Mouse (Mus musculus): ENCODE data around the gene Ccdc34. TPM values are rescaled to one million over a fixed set of nuclear protein-coding genes. Genes with fewer than 3 reads are reported as not detected.
"Not testable (repeated sequence)": the region's sequence is repeated elsewhere in the genome, so short reads cannot be mapped to it uniquely, and the experiment has no call there.

Ccdc34 gene
- polyA plus RNA-seq, 1 experiment from 2014 or later: 51.1 TPM

DNA sequence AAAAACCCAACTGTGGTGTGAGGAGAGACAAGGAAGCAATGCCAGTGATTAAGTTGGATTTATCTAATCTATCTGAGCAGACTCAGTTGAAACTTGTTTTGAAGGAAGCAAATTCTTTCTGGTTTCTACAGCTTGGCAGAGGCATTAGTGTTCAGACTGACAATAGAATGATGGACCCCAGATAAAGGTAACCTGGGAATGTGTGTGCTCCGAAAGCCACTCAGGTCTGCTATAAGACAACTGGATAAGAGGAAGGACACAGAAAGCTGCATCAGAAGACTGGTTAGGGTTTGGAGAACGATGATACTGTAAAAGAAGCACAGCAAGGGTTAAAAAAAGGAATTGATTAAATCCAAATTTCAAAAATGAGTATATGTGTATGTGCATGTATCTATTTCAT is 111.8 kb downstream of the Ccdc34 start:
- ATAC-seq: no peak
- WGBS: 94% methylated on average over 2 of the region's 2 CpGs
- Histone ChIP-seq H3K4me2 (replicated peaks) (no peak overlapping the region), H3K9ac (no peak overlapping the region), H3K4me3 (replicated peaks) (no peak overlapping the region), H3K9me3 (no peaks in the 10 kb centered on the region), H3K27ac (no peak overlapping the region), H3K27me3 (replicated peaks) (no peaks in the 10 kb centered on the region), H3K36me3 (no peaks in the 10 kb centered on the region), H3K4me1 (replicated peaks) (no peaks in the 10 kb centered on the region; the same call in 1 of the 2 replicates)

GRCm38 (mm10) chr2:110131573-110131972 is 114.0 kb downstream of the Ccdc34 start:
- H3K9ac ChIP-seq: no peak overlapping the region
- 28% methylated on average over 2 of the region's 2 CpGs for WGBS
- no peaks in the 10 kb centered on the region for H3K27me3 ChIP-seq (replicated peaks)
- ATAC-seq: peak; percentile 93
- no peak overlapping the region for H3K4me3 ChIP-seq (replicated peaks)
- no peak overlapping the region for H3K27ac ChIP-seq
- H3K36me3 ChIP-seq: no peaks in the 10 kb centered on the region
- no peaks in the 10 kb centered on the region; the same call in 1 of the 2 replicates for H3K4me1 ChIP-seq (replicated peaks)
- H3K4me2 ChIP-seq (replicated peaks): no peak overlapping the region
- H3K9me3 ChIP-seq: no peaks in the 10 kb centered on the region

- H3K4me1 ChIP-seq (replicated peaks): no peaks in the 10 kb centered on the region; the same call in 1 of the 2 replicates
- H3K36me3 ChIP-seq: no peaks in the 10 kb centered on the region
- H3K4me2 ChIP-seq (replicated peaks): no peak overlapping the region
- no peak for ATAC-seq
- H3K27ac ChIP-seq: no peak overlapping the region
- H3K9ac ChIP-seq: no peak overlapping the region
- H3K9me3 ChIP-seq: no peaks in the 10 kb centered on the region
- 75% methylated on average over 3 of the region's 3 CpGs for WGBS
- no peak overlapping the region for H3K4me3 ChIP-seq (replicated peaks)
- H3K27me3 ChIP-seq (replicated peaks): no peaks in the 10 kb centered on the region
These were observed 115.9 kb downstream of the Ccdc34 start for GRCm38 (mm10) chr2:110133356-110134115.

- ATAC-seq: no peak
- Histone ChIP-seq H3K9me3 (no peaks in the 10 kb centered on the region), H3K27ac (no peak overlapping the region), H3K4me3 (replicated peaks) (no peak overlapping the region), H3K4me1 (replicated peaks) (no peaks in the 10 kb centered on the region; the same call in 1 of the 2 replicates), H3K27me3 (replicated peaks) (no peaks in the 10 kb centered on the region), H3K36me3 (no peaks in the 10 kb centered on the region), H3K4me2 (replicated peaks) (no peak overlapping the region), H3K9ac (no peak overlapping the region)
- whole genome bisulfite sequencing: 68% methylated on average over 2 of the region's 2 CpGs
These were observed 117.4 kb downstream of the Ccdc34 start for GRCm38 (mm10) chr2:110134765-110135594.

DNA sequence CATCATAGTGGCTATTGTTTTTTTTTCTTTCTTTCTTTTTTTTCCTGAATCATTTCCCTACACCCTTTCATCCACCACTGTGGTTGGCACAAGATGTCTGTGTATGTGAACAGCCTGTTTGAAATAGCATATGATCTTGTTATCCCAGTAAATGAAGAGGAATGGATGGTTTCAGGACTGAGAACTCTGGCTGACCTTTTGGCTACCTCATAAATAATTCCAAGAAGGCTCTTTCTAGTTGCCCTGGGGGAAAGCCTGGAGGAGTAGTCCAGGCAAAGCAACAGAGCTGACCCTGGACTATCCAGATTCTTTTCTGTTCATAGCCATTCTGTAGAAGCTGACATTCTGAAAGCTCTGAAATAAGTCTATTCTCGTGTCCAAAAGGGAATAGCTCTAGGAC is 119.7 kb downstream of the Ccdc34 start:
- H3K4me2 ChIP-seq (replicated peaks): no peak overlapping the region
- WGBS: 44% methylated on average over 1 of the region's 1 CpGs
- ATAC-seq: peak; percentile 20; the same call in 1 of the 2 replicates
- H3K27ac ChIP-seq: no peak overlapping the region
- no peaks in the 10 kb centered on the region for H3K27me3 ChIP-seq (replicated peaks)
- no peak overlapping the region for H3K9ac ChIP-seq
- no peaks in the 10 kb centered on the region for H3K36me3 ChIP-seq
- H3K4me1 ChIP-seq (replicated peaks): no peaks in the 10 kb centered on the region; the same call in 1 of the 2 replicates
- no peaks in the 10 kb centered on the region for H3K9me3 ChIP-seq
- no peak overlapping the region for H3K4me3 ChIP-seq (replicated peaks)

DNA sequence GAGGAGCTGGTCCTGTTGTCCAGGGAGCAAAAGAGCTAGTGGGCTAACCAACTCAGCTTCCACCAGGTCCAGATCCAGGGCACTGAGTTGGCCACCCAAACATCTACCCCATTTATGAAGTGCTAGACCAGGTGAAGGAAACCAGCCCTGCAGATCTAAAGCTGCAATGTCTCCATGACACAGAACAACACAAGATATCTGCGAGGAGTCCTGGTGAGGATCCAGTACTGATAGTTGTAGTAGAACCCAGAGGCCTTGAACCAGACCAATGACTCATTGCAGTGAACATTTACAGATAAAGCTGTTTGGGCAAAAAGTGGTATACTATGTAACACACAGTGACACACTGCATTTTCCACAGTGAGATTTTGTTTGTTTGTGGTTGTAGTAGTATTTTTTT is 120.5 kb downstream of the Ccdc34 start:
- H3K27me3 ChIP-seq (replicated peaks): no peaks in the 10 kb centered on the region
- 87% methylated on average over 1 of the region's 1 CpGs for WGBS
- no peaks in the 10 kb centered on the region for H3K4me1 ChIP-seq (replicated peaks)
- no peak for ATAC-seq
- H3K27ac ChIP-seq: no peak overlapping the region
- H3K4me2 ChIP-seq (replicated peaks): no peak overlapping the region
- no peaks in the 10 kb centered on the region for H3K36me3 ChIP-seq
- H3K4me3 ChIP-seq (replicated peaks): no peak overlapping the region
- no peak overlapping the region for H3K9ac ChIP-seq
- no peaks in the 10 kb centered on the region for H3K9me3 ChIP-seq

GRCm38 (mm10) chr2:110147980-110148379 is 130.4 kb downstream of the Ccdc34 start:
- H3K9ac ChIP-seq; H3K4me3 ChIP-seq (replicated peaks); H3K27ac ChIP-seq; H3K4me2 ChIP-seq (replicated peaks); H3K4me1 ChIP-seq (replicated peaks); H3K36me3 ChIP-seq; ATAC-seq; H3K27me3 ChIP-seq (replicated peaks); H3K9me3 ChIP-seq: not testable (repeated sequence)

- ATAC-seq: no peak
These were observed 131.6 kb downstream of the Ccdc34 start for GRCm38 (mm10) chr2:110149246-110149645.

DNA sequence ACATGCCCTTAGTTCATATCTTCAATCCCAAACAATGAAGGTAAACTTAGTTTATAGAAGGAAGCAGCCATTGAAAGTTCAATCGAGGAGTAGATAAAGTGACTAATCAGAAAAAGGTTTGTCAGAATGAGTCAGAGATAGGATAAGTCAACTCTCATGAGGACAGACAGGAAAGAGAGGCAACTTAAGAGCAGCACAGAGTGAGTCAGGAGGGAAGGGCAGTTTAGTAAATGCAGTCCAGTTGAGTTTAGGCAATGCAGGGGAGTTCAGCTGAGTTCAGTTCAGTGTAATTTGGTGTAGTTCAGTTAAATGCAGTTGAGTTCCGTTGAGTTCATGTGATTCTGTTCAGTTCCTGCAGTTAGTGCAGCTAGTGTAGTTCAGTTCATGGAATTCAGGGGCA is 138.7 kb downstream of the Ccdc34 start:
- Histone ChIP-seq H3K27ac (no peak overlapping the region), H3K4me3 (replicated peaks) (no peak overlapping the region), H3K4me1 (replicated peaks) (no peaks in the 10 kb centered on the region), H3K36me3 (no peaks in the 10 kb centered on the region), H3K9ac (no peak overlapping the region), H3K4me2 (replicated peaks) (no peak overlapping the region), H3K9me3 (no peaks in the 10 kb centered on the region), H3K27me3 (replicated peaks) (no peaks in the 10 kb centered on the region)
- WGBS: 78% methylated on average over 2 of the region's 2 CpGs
- peak; percentile 81 for ATAC-seq

More at GRCm38 (mm10) chr2:110149246-110149645, 131.6 kb downstream of the Ccdc34 start:
- no peak overlapping the region for H3K4me2 ChIP-seq (replicated peaks)
- no peak overlapping the region for H3K27ac ChIP-seq
- no peaks in the 10 kb centered on the region for H3K4me1 ChIP-seq (replicated peaks)
- H3K27me3 ChIP-seq (replicated peaks): no peaks in the 10 kb centered on the region
- H3K36me3 ChIP-seq: no peaks in the 10 kb centered on the region
- no peak overlapping the region for H3K9ac ChIP-seq
- H3K9me3 ChIP-seq: no peaks in the 10 kb centered on the region
- no peak overlapping the region for H3K4me3 ChIP-seq (replicated peaks)

DNA sequence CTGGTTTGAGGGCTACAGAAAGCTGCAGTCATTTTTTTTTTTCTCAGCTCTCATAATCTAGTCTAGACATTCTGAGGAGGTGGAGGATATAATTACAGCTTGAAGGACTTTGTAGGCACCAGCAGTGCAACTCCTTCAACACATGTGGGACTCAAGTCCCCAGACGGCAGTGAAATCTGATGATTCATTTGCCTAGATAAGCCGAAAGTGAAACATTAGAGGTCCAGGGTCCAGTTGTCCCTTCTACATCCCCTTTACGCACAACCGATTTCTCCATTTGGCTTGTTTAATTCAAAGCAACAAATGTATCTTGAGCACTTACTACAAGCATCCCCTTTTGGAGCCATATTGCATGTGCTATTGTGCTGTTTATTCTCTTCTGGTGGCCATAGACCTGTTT is 147.4 kb downstream of the Ccdc34 start:
- ATAC-seq: no peak
- Histone ChIP-seq H3K9ac (no peak overlapping the region), H3K4me2 (replicated peaks) (no peak overlapping the region), H3K9me3 (no peaks in the 10 kb centered on the region), H3K4me3 (replicated peaks) (no peak overlapping the region), H3K36me3 (no peaks in the 10 kb centered on the region), H3K4me1 (replicated peaks) (no peaks in the 10 kb centered on the region), H3K27me3 (replicated peaks) (no peaks in the 10 kb centered on the region), H3K27ac (no peak overlapping the region)
- 87% methylated on average over 4 of the region's 4 CpGs for WGBS

DNA sequence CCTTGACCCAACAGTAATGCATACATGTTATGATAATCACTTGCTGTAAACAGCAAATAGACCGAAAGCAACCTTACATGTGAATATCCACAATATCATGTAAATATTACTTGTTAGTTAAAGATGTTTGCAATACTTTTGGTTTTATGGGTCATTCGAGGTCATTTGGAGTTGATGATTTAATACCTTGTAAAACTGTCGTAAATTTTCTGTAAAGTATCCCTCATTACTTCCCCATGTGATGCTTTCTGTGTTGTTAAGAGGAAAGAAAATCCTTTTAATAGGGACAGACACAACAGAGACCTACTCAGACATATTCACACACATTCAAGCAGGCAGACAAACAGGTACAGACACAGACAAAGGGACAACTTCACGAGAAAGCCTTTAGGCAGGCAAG is 150.1 kb downstream of the Ccdc34 start:
- H3K4me3 ChIP-seq (replicated peaks): no peak overlapping the region
- no peak overlapping the region for H3K27ac ChIP-seq
- WGBS: 55% methylated on average over 4 of the region's 4 CpGs
- H3K27me3 ChIP-seq (replicated peaks): no peaks in the 10 kb centered on the region
- no peak overlapping the region for H3K9ac ChIP-seq
- no peak for ATAC-seq
- H3K4me1 ChIP-seq (replicated peaks): no peaks in the 10 kb centered on the region
- H3K36me3 ChIP-seq: no peaks in the 10 kb centered on the region
- H3K9me3 ChIP-seq: no peaks in the 10 kb centered on the region
- no peak overlapping the region for H3K4me2 ChIP-seq (replicated peaks)

- no peak overlapping the region for H3K4me2 ChIP-seq (replicated peaks)
- no peaks in the 10 kb centered on the region for H3K4me1 ChIP-seq (replicated peaks)
- ATAC-seq: no peak
- no peaks in the 10 kb centered on the region for H3K27me3 ChIP-seq (replicated peaks)
- no peak overlapping the region for H3K27ac ChIP-seq
- H3K9me3 ChIP-seq: no peaks in the 10 kb centered on the region
- H3K9ac ChIP-seq: no peak overlapping the region
- H3K36me3 ChIP-seq: no peaks in the 10 kb centered on the region
- no peak overlapping the region for H3K4me3 ChIP-seq (replicated peaks)
These were observed 150.7 kb downstream of the Ccdc34 start for GRCm38 (mm10) chr2:110168361-110168760.
